Mouse (Mus musculus) midbrain, postnatal 0 days (tissue): ENCODE results near the gene Btbd19. TPM values are rescaled to one million over a fixed set of nuclear protein-coding genes. Genes with fewer than 3 reads are reported as not detected.

Experiments used
- ATAC-seq: fragments of 200-750 bp; cut with Nextera tagmentation; 2 replicates; pipeline ENCODE4 v1.8.0; 2017; ENCODE audit warnings: moderate number of reproducible peaks, mild to moderate bottlenecking, moderate TSS enrichment, moderate library complexity; ENCODE audit not compliant: low FRiP score
- DNase-seq: peaks from one replicate; pipeline ENCODE4 v3.0.0-alpha.2; 2015; ENCODE audit warnings: low spot score
- H3K27ac ChIP-seq: fragments of 300-500 bp; sonication (generic); 2 replicates; pipeline ENCODE4 v1.5.1; 2014; ENCODE audit warnings: low read depth, mild to moderate bottlenecking, low read length, mixed read lengths
- H3K27me3 ChIP-seq: fragments of 300-500 bp; sonication (generic); 2 replicates; pipeline ENCODE4 v1.6.1; 2014; ENCODE audit warnings: low read length, control low read depth, mixed read lengths; ENCODE audit not compliant: insufficient read depth
- H3K36me3 ChIP-seq: fragments of 300-500 bp; sonication (generic); 2 replicates; pipeline ENCODE4 v1.6.1; 2014; ENCODE audit warnings: low read length, control low read depth, mixed read lengths; ENCODE audit not compliant: insufficient read depth
- H3K4me1 ChIP-seq: fragments of 300-500 bp; sonication (generic); 2 replicates; pipeline ENCODE4 v1.6.1; 2014; ENCODE audit warnings: mild to moderate bottlenecking, control low read depth, antibody characterized with exemption, low read length, mixed read lengths; ENCODE audit not compliant: insufficient read depth
- H3K4me2 ChIP-seq: fragments of 300-500 bp; sonication (generic); 2 replicates; pipeline ENCODE4 v1.6.1; 2014; ENCODE audit warnings: low read depth, mild to moderate bottlenecking, low read length, mixed read lengths; ENCODE audit not compliant: poor library complexity, severe bottlenecking
- H3K4me3 ChIP-seq: fragments of 300-500 bp; sonication (generic); 2 replicates; pipeline ENCODE4 v1.5.1; 2014; ENCODE audit warnings: low read depth, mild to moderate bottlenecking, low read length, moderate library complexity
- H3K9ac ChIP-seq: fragments of 300-500 bp; sonication (generic); replicated peaks from 2 replicates; pipeline ENCODE4 v1.6.1; 2014; ENCODE audit warnings: mild to moderate bottlenecking, low read length, moderate library complexity, mixed read lengths; ENCODE audit not compliant: poor library complexity, severe bottlenecking
- H3K9me3 ChIP-seq: fragments of 300-500 bp; sonication (generic); 2 replicates; pipeline ENCODE4 v1.6.1; 2016; ENCODE audit warnings: low read length, control low read depth
- CTCF ChIP-seq: IDR thresholded peaks from 2 replicates; pipeline ENCODE4 v1.5.1; 2016; ENCODE audit warnings: antibody characterized with exemption, mild to moderate bottlenecking
- whole genome bisulfite sequencing: fragments of 180-500 bp; shearing (Covaris S2); extraction: QIAGEN DNeasy Blood & Tissue Kit; methylation state at CpG from one replicate; pipeline ENCODE4 v1.1.7; 2014; 5-methylcytosine and 5-hydroxymethylcytosine counted together
- polyA plus RNA-seq: library from polyadenylated mRNA; unstranded; fragments of >200 nt; fragmentation: Nextera tagmentation; extraction: Ambion mirVana; gene quantifications from 2 replicates; pipeline ENCODE4 v1.2.1, GENCODE M21; 2015
- total RNA-seq: library from RNA; depleted of rRNA; stranded (reverse); fragments of >200 nt; gene quantifications from 2 replicates; pipeline ENCODE4 v1.2.3, GENCODE M21; 2014

Gene Btbd19
- total and polyA plus RNA-seq, 2 experiments from 2014 or later = 4.2 to 7.3 TPM

- WGBS = 92% methylated on average over 33 of the region's 33 CpGs
- Histone ChIP-seq H3K9ac (no peak overlapping the region), H3K4me2 (no peak overlapping the region), H3K4me3 (no peak overlapping the region), H3K27me3 (no peaks in the 10 kb centered on the region), H3K4me1 (peaks cover 14% of the 10 kb centered on the region; the same call in 1 of the 2 replicates), H3K36me3 (peaks cover 31% of the 10 kb centered on the region), H3K27ac (no peak overlapping the region), H3K9me3 (no peaks in the 10 kb centered on the region)
- DNase-seq (no peak), ATAC-seq (no peak)
- no peak for TF ChIP-seq CTCF
Observed at GRCm38 (mm10) chr4:117127991-117128686, 2.6 kb upstream of the Btbd19 start.

DNA sequence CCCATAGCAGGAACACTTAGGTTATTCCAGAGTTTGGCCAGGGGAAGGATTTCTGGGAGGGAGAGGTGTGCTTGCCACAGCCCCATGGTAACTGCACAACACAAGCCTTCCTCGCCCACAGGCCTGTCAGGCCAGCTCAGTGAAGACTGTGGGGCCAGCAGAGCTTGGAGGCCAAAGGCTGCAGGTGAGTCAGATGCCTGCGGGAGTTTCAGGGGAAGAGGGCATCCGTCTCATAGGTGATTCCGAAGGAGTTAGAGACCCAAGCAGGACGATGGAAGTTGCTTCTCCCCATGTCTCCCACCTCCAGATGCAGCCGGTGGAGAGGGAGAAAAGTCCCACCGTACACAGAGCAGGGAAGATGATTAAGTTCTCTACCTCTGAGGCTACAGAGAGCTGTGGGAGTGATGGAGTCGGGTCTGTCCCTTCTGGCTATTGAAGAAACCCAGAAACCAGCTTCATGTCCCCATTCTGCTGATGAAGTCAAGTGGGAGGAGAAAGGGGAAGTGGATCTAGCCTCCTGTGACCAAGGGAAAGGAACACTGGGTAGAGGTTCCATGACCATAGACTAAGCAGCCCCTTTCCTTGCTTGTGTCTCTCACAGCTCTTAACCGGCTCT lies 1.3 kb upstream of the Btbd19 start, which contains the start of gene Tctex1d4:
Gene Tctex1d4 (plus strand): TSS at position 120 of the 616 bp plus-strand sequence.
- peak within 1 kb of the TSS; percentile 77 for H3K27ac ChIP-seq
- H3K4me3 ChIP-seq = no peak within 1 kb of the TSS
- H3K9ac ChIP-seq = peak within 1 kb of the TSS; percentile 54; the same call in 1 of the 2 replicates
- H3K9me3 ChIP-seq = no peaks in the 10 kb centered on the region
- no peak for TF ChIP-seq CTCF
- 87% methylated on average over 9 of the region's 9 CpGs for WGBS
- DNase-seq (no peak), ATAC-seq (no peak)
- no peaks in the 10 kb centered on the region for H3K27me3 ChIP-seq
- H3K4me1 ChIP-seq = peaks cover 8% of the 10 kb centered on the region; the same call in 1 of the 2 replicates
- peaks cover 31% of the 10 kb centered on the region for H3K36me3 ChIP-seq
- H3K4me2 ChIP-seq = no peak within 1 kb of the TSS

DNA sequence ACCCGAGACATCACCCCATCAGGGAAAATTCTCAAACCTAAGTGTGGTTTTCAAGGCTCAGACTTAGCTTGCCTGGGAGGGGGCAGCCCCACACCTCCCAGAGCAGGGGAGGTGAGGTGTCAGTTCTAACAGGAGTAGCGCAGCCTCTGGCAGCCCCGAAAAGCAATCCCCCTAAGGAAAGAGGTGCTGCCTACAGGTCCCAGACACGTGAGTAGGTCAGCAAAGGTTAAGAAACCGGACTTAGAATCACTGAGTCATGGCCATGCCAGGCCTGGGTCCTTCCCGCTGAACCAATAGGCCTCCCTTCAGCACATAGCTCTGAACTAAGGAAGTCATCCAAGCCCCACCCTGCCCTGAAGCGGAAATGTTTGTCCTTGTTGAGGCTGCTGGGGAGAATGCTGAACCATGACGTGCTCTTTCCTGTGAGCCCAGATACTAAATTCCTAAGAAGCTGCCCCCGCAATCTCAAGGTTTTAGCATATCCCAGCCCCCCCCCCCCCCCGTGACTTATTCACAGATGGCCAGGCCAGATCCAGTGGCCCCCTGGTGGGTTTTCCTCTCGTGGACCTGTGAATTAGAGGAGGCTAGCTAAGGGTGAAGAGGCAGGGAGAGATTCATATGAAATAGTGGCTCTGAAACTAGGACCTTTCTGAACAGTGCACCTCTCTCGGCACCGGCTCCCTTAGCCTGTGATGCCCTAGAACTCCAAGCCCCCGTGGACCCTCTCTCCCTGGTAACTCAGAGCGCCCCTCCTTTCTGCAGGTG lies 567 bp upstream of the Btbd19 start:
- no peak overlapping the region for H3K4me2 ChIP-seq
- TF ChIP-seq CTCF = no peak
- H3K27ac ChIP-seq = peak overlapping the region; percentile 77
- WGBS = 47% methylated on average over 15 of the region's 15 CpGs
- H3K4me1 ChIP-seq = peaks cover 7% of the 10 kb centered on the region; the same call in 1 of the 2 replicates
- H3K4me3 ChIP-seq = no peak overlapping the region
- no peaks in the 10 kb centered on the region for H3K27me3 ChIP-seq
- H3K36me3 ChIP-seq = peaks cover 28% of the 10 kb centered on the region
- H3K9me3 ChIP-seq = no peaks in the 10 kb centered on the region
- no peak for ATAC-seq
- peak; percentile 38 for DNase-seq
- H3K9ac ChIP-seq = peak overlapping the region; percentile 54; the same call in 1 of the 2 replicates

- no peak for DNase-seq
- peak overlapping the region; percentile 77 for H3K27ac ChIP-seq
- H3K27me3 ChIP-seq = no peaks in the 10 kb centered on the region
- peaks cover 17% of the 10 kb centered on the region for H3K36me3 ChIP-seq
- H3K9ac ChIP-seq = peak overlapping the region; percentile 54; the same call in 1 of the 2 replicates
- H3K4me3 ChIP-seq = no peak overlapping the region
- H3K4me1 ChIP-seq = peaks cover 7% of the 10 kb centered on the region; the same call in 1 of the 2 replicates
- WGBS = 73% methylated on average over 14 of the region's 14 CpGs
- no peak for TF ChIP-seq CTCF
- H3K9me3 ChIP-seq = no peaks in the 10 kb centered on the region
- H3K4me2 ChIP-seq = no peak overlapping the region
- no peak for ATAC-seq
Observed at GRCm38 (mm10) chr4:117124518-117125347, 792 bp downstream of the Btbd19 start.

GRCm38 (mm10) chr4:117124218-117124517 lies 1.4 kb downstream of the Btbd19 start:
- Histone ChIP-seq H3K9ac (no peak overlapping the region), H3K27me3 (no peaks in the 10 kb centered on the region), H3K27ac (no peak overlapping the region), H3K9me3 (no peaks in the 10 kb centered on the region), H3K4me1 (peaks cover 7% of the 10 kb centered on the region; the same call in 1 of the 2 replicates), H3K4me2 (no peak overlapping the region), H3K36me3 (peaks cover 15% of the 10 kb centered on the region), H3K4me3 (no peak overlapping the region)
- WGBS = 97% methylated on average over 3 of the region's 3 CpGs
- ATAC-seq (no peak), DNase-seq (no peak)
- TF ChIP-seq CTCF = no peak
